Mouse (Mus musculus) T-helper 2 cell (primary cell): ENCODE results near the gene Fasl.

Source experiments
- in situ Hi-C: fragments of 300-600 bp; cut with MboI, MseI; formaldehyde crosslinking; loops from one replicate; pipeline ENCODE4 v1.15.1; 2025; ENCODE audit warnings: high pct_unique_total_duplicates

The Fasl gene

GRCm38 (mm10) chr1:161788339-161788738 lies at the start of gene Fasl:
Gene Fasl (minus strand): TSS chr1:161788495.
- in situ Hi-C loops = no loop called here

- in situ Hi-C loops = no loop called here
These were observed 38.4 kb upstream of the Fasl start for GRCm38 (mm10) chr1:161826677-161827076.

- in situ Hi-C loops = no loop called here
These were observed 21.1 kb upstream of the Fasl start for GRCm38 (mm10) chr1:161809428-161809827.

GRCm38 (mm10) chr1:161808980-161809379 lies 20.7 kb upstream of the Fasl start:
- in situ Hi-C loops = no loop called here

- in situ Hi-C loops = no loop called here
These were observed 16.3 kb upstream of the Fasl start for GRCm38 (mm10) chr1:161804541-161804971.

- in situ Hi-C loops = no loop called here
These were observed 13.0 kb upstream of the Fasl start for GRCm38 (mm10) chr1:161801321-161801720.

- in situ Hi-C loops = no loop called here
These were observed 12.0 kb upstream of the Fasl start for GRCm38 (mm10) chr1:161800256-161800655.

GRCm38 (mm10) chr1:161799791-161800190 lies 11.5 kb upstream of the Fasl start:
- in situ Hi-C loops = loop anchor here (5.0 kb wide), 1 partner anchor 37 kb away; no protein-coding TSS in a partner anchor

GRCm38 (mm10) chr1:161798866-161799265 lies 10.6 kb upstream of the Fasl start:
- in situ Hi-C loops = loop anchor here (5.0 kb wide), 1 partner anchor 37 kb away; no protein-coding TSS in a partner anchor

- in situ Hi-C loops = loop anchor here (5.0 kb wide), 1 partner anchor 32 kb away; no protein-coding TSS in a partner anchor
These were observed 6.3 kb upstream of the Fasl start for GRCm38 (mm10) chr1:161794447-161795211.

GRCm38 (mm10) chr1:161793321-161793720 lies 5.0 kb upstream of the Fasl start:
- in situ Hi-C loops = no loop called here

- in situ Hi-C loops = no loop called here
These were observed 4.3 kb upstream of the Fasl start for GRCm38 (mm10) chr1:161792687-161792969.

- in situ Hi-C loops = no loop called here
These were observed 3.8 kb upstream of the Fasl start for GRCm38 (mm10) chr1:161791854-161792686.

GRCm38 (mm10) chr1:161782725-161783124 lies 5.6 kb downstream of the Fasl start:
- in situ Hi-C loops = no loop called here

GRCm38 (mm10) chr1:161781594-161781993 lies 6.7 kb downstream of the Fasl start:
- in situ Hi-C loops = no loop called here

GRCm38 (mm10) chr1:161779057-161779456 lies 9.2 kb downstream of the Fasl start:
- in situ Hi-C loops = no loop called here

GRCm38 (mm10) chr1:161775151-161775550 lies 13.1 kb downstream of the Fasl start:
- in situ Hi-C loops = no loop called here

GRCm38 (mm10) chr1:161771293-161771692 lies 17.0 kb downstream of the Fasl start:
- in situ Hi-C loops = no loop called here

GRCm38 (mm10) chr1:161769329-161769728 lies 19.0 kb downstream of the Fasl start:
- in situ Hi-C loops = no loop called here

- in situ Hi-C loops = no loop called here
These were observed 21.2 kb downstream of the Fasl start for GRCm38 (mm10) chr1:161767101-161767524.

- in situ Hi-C loops = no loop called here
These were observed 21.6 kb downstream of the Fasl start for GRCm38 (mm10) chr1:161766656-161767055.

GRCm38 (mm10) chr1:161765932-161766331 lies 22.4 kb downstream of the Fasl start:
- in situ Hi-C loops = no loop called here

GRCm38 (mm10) chr1:161764964-161765363 lies 23.3 kb downstream of the Fasl start:
- in situ Hi-C loops = loop anchor here (5.0 kb wide), 1 partner anchor 32 kb away; no protein-coding TSS in a partner anchor
